Mouse (Mus musculus) T-cell, adult 66 days (primary cell): ENCODE results near the gene Otx2. TPM values are rescaled to one million over a fixed set of nuclear protein-coding genes. Genes with fewer than 3 reads are reported as not detected.

Experiments
- total RNA-seq, 2 experiments: library from RNA; stranded (reverse); gene quantifications; 3 replicates in 1 of 2; 4 replicates in 1 of 2; pipeline ENCODE4 v1.2.4; 2023

Otx2 gene
- total RNA-seq, result not detected

DNA sequence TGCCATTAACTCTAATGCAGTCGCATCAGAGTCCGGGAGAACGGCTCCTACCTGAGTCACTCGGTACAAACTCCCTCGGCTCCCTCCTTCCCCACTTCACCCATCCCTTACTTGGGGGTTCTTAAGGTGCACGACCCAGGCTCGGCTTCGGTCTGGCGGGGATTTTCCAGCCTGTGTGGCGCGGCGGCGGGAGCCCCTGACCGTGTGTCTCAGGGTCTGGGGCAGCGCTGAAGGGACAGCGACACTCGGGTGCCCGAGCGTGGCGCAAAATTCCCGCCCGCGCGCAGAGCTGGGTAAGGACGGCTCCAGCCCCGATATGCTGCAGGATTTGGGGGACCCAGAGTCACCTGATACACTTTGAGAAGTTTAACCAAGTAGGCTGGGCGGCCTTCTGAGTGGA lies at the start of gene Otx2:
Gene Otx2, minus strand, starts transcription at position 279 of the 400 bp plus-strand sequence.

Other genes starting within 250 kb of the Otx2 start
- gene Tmem260, start 227.7 kb downstream of the Otx2 start, total RNA-seq, result 10 to 100 TPM; 38.9 to 40.5 TPM